Mouse (Mus musculus) kidney, embryonic 14.5 days (tissue): ENCODE results near the gene Hes7. TPM values are rescaled to one million over a fixed set of nuclear protein-coding genes. Genes with fewer than 3 reads are reported as not detected.

Source experiments
- ATAC-seq: fragments of 200-750 bp; cut with Nextera tagmentation; 2 replicates; pipeline ENCODE4 v1.8.0; 2017; ENCODE audit warnings: moderate number of reproducible peaks, mild to moderate bottlenecking, moderate TSS enrichment, moderate library complexity; ENCODE audit not compliant: low FRiP score, low TSS enrichment
- H3K27ac ChIP-seq: fragments of 300-500 bp; sonication (generic); 2 replicates; pipeline ENCODE4 v1.5.1; 2014; ENCODE audit warnings: low read depth, mild to moderate bottlenecking, low read length, moderate library complexity, mixed read lengths
- H3K27me3 ChIP-seq: fragments of 300-500 bp; sonication (generic); 2 replicates; pipeline ENCODE4 v1.6.1; 2014; ENCODE audit warnings: mild to moderate bottlenecking, low read length; ENCODE audit not compliant: control insufficient read depth, insufficient read depth
- H3K36me3 ChIP-seq: fragments of 300-500 bp; sonication (generic); 2 replicates; pipeline ENCODE4 v1.6.1; 2014; ENCODE audit warnings: low read length, mixed read lengths; ENCODE audit not compliant: control insufficient read depth, insufficient read depth
- H3K4me1 ChIP-seq: fragments of 300-500 bp; sonication (generic); 2 replicates; pipeline ENCODE4 v1.6.1; 2014; ENCODE audit warnings: low read length, mixed read lengths; ENCODE audit not compliant: control insufficient read depth, insufficient read depth
- H3K4me2 ChIP-seq: fragments of 300-500 bp; sonication (generic); replicated peaks from 2 replicates; pipeline ENCODE4 v1.6.1; 2014; ENCODE audit warnings: low read depth, mild to moderate bottlenecking, low read length
- H3K4me3 ChIP-seq: fragments of 300-500 bp; sonication (generic); 2 replicates; pipeline ENCODE4 v1.5.1; 2014; ENCODE audit warnings: mild to moderate bottlenecking, low read length
- H3K9ac ChIP-seq: fragments of 300-500 bp; sonication (generic); 2 replicates; pipeline ENCODE4 v1.6.1; 2014; ENCODE audit warnings: low read depth, mild to moderate bottlenecking, low read length, moderate library complexity
- H3K9me3 ChIP-seq: fragments of 300-500 bp; sonication (generic); 2 replicates; pipeline ENCODE4 v1.6.1; 2016; ENCODE audit warnings: low read length; ENCODE audit not compliant: control insufficient read depth
- WGBS: fragments of 180-500 bp; shearing (Covaris S2); extraction: QIAGEN DNeasy Blood & Tissue Kit; methylation state at CpG from one replicate; pipeline ENCODE4 v1.1.7; 2014; 5-methylcytosine and 5-hydroxymethylcytosine counted together
- polyA plus RNA-seq: library from polyadenylated mRNA; unstranded; fragments of >200 nt; fragmentation: Nextera tagmentation; extraction: Ambion mirVana; gene quantifications from 2 replicates; pipeline ENCODE4 v1.2.1, GENCODE M21; 2014

The Hes7 gene
- polyA plus RNA-seq, 1 experiment from 2014 or later: 0.23 TPM

DNA sequence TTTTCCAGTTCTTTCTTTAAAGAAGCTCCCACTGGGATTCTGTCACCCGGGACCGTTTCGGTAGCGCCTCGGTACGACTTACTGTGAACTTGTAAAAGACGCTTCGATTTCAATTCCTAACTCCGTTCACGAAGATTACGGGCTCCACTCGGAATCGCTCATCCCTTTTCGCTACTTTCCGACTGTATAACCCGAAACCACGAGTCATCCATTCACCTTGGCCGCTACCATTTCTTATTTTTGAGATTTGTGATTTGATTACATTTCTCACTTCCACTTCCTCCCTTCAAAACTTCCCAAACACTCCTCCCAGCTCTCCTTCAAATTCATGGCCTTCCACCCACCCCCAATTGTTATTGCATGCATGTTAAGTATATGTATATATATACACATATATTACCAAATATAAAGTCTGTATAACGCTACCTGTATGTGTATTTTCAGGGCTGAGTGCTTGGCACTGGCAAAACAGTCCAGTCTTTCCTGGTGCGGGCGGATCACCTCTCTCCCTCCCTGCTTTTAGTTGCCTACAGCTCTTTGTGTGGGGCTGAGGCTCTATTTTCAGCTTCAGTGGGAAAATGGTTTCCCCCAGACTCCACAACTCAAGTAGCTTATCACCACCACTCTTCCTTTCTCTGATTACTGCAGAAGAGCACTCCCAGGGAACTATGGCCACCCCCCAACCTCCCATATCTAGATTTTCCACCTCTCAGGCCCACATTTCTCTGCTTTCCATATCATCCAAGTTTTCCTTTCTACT, 9.0 kb upstream of the Hes7 start:
- WGBS: 7% methylated on average over 21 of the region's 21 CpGs
- peak overlapping the region; percentile 51 for H3K4me2 ChIP-seq
- H3K4me3 ChIP-seq: peak overlapping the region; percentile 58
- no peaks in the 10 kb centered on the region for H3K4me1 ChIP-seq
- peaks cover 27% of the 10 kb centered on the region; the same call in 1 of the 2 replicates for H3K36me3 ChIP-seq
- H3K9ac ChIP-seq: peak overlapping the region; percentile 38; the same call in 1 of the 2 replicates
- no peak for ATAC-seq
- no peaks in the 10 kb centered on the region for H3K9me3 ChIP-seq
- H3K27ac ChIP-seq: no peak overlapping the region
- H3K27me3 ChIP-seq: peaks cover 4% of the 10 kb centered on the region; the same call in 1 of the 2 replicates

DNA sequence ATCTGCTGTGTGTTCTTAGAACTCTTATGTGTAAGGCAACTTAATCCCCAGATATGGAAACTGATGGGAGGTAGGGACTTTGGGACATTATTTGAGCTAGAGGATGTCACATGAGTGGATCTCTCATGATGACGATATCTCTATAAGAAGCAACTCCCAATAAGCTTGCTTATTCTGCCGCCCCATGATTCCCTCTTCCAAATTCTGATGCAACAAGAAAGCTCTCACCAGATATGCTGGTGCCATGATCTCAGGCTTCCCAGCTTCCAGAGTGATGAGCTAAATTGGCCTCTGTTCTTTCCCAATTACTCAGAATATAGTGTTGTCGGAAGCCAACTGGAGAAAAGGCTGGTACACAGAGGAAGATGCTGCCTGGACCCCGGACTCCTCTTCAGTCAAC, 8.3 kb upstream of the Hes7 start:
- no peaks in the 10 kb centered on the region for H3K4me1 ChIP-seq
- H3K9ac ChIP-seq: 0 out of 2 replicates have a peak overlapping the region, but pooled peaks have one; percentile 38
- peak overlapping the region; percentile 16 for H3K4me2 ChIP-seq
- 56% methylated on average over 4 of the region's 4 CpGs for WGBS
- H3K36me3 ChIP-seq: peaks cover 24% of the 10 kb centered on the region; the same call in 1 of the 2 replicates
- H3K27ac ChIP-seq: no peak overlapping the region
- 0 out of 2 replicates have a peak overlapping the region, but pooled peaks have one; percentile 58 for H3K4me3 ChIP-seq
- no peaks in the 10 kb centered on the region for H3K9me3 ChIP-seq
- H3K27me3 ChIP-seq: peaks cover 4% of the 10 kb centered on the region; the same call in 1 of the 2 replicates
- ATAC-seq: no peak

DNA sequence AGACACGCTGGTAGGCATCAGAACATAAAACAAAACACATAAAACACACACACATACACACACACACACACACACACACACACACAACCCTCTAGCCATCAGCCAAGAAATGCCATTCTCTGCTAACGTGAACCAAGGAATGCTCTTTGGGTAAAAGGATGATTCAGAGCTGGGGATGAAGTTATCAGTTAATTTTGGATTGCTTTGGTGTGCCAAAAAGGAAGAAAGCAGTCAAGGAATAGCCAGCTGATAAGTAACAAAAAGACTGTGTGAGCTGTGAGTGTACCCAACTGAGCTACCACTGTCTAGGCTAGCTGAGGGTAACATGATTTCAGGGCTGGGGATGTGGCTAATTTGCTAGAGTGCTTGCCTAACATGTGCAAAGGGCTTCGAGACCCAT, 6.2 kb upstream of the Hes7 start:
- Histone ChIP-seq H3K4me3 (no peak overlapping the region), H3K4me2 (no peak overlapping the region), H3K36me3 (peaks cover 4% of the 10 kb centered on the region; the same call in 1 of the 2 replicates)

DNA sequence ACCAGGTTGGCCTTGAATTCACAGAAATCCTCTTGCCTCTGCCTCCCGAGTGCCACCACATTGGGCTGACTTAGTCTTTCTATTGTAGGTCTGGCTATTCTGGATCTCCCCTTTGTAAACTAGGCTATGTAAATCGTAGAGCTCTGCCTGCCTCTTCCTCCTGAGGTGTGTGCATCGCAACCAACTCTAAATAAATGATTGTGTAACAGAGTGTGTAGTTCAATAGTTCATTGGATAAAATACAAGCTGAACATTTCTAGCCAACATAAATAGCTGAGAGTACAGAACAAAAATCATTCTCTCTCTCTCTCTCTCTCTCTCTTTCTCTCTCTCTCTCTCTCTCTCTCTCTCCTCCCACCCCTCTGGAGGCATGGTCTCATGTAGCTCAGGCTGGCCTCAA, 5.6 kb upstream of the Hes7 start:
- no peaks in the 10 kb centered on the region for H3K36me3 ChIP-seq
- peaks cover 4% of the 10 kb centered on the region; the same call in 1 of the 2 replicates for H3K27me3 ChIP-seq
- no peak overlapping the region for H3K27ac ChIP-seq
- 93% methylated on average over 3 of the region's 3 CpGs for WGBS
- H3K9ac ChIP-seq: no peak overlapping the region
- H3K4me3 ChIP-seq: no peak overlapping the region
- no peak overlapping the region for H3K4me2 ChIP-seq
- H3K4me1 ChIP-seq: peaks cover 6% of the 10 kb centered on the region; the same call in 1 of the 2 replicates
- ATAC-seq: no peak
- no peaks in the 10 kb centered on the region for H3K9me3 ChIP-seq

More for the DNA sequence above, 6.2 kb upstream of the Hes7 start:
- no peaks in the 10 kb centered on the region for H3K9me3 ChIP-seq
- no peak overlapping the region for H3K27ac ChIP-seq
- H3K4me1 ChIP-seq: no peaks in the 10 kb centered on the region; the same call in 1 of the 2 replicates
- no peak overlapping the region for H3K9ac ChIP-seq
- WGBS: 66% methylated on average over 3 of the region's 3 CpGs
- peaks cover 4% of the 10 kb centered on the region; the same call in 1 of the 2 replicates for H3K27me3 ChIP-seq
- ATAC-seq: no peak

DNA sequence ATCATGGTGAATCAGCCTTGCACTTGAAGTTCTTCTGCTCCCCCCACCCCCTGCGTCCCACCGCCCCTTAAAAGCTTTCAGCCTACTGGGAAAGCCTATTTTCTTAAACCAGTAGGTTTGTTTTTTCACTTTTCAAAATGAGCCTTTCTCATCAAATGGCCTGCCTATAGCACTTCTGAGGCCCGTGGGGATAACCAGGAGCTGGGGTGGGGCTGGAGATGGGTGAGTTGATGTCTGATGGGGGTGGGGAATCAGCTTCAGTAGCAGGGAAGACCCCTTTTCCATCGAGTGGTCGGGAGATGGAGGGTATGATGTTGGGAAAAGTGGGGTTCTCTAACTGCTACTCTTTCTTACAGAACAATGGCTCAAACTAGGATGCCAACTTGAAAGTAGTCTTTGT, 3.4 kb upstream of the Hes7 start:
- H3K9ac ChIP-seq: no peak overlapping the region
- H3K27me3 ChIP-seq: peaks cover 4% of the 10 kb centered on the region; the same call in 1 of the 2 replicates
- no peak for ATAC-seq
- WGBS: 38% methylated on average over 5 of the region's 5 CpGs
- H3K9me3 ChIP-seq: no peaks in the 10 kb centered on the region
- no peaks in the 10 kb centered on the region for H3K36me3 ChIP-seq
- no peak overlapping the region; the same call in 1 of the 2 replicates for H3K4me3 ChIP-seq
- H3K4me2 ChIP-seq: peak overlapping the region; percentile 95
- no peak overlapping the region for H3K27ac ChIP-seq
- H3K4me1 ChIP-seq: peaks cover 20% of the 10 kb centered on the region; the same call in 1 of the 2 replicates

DNA sequence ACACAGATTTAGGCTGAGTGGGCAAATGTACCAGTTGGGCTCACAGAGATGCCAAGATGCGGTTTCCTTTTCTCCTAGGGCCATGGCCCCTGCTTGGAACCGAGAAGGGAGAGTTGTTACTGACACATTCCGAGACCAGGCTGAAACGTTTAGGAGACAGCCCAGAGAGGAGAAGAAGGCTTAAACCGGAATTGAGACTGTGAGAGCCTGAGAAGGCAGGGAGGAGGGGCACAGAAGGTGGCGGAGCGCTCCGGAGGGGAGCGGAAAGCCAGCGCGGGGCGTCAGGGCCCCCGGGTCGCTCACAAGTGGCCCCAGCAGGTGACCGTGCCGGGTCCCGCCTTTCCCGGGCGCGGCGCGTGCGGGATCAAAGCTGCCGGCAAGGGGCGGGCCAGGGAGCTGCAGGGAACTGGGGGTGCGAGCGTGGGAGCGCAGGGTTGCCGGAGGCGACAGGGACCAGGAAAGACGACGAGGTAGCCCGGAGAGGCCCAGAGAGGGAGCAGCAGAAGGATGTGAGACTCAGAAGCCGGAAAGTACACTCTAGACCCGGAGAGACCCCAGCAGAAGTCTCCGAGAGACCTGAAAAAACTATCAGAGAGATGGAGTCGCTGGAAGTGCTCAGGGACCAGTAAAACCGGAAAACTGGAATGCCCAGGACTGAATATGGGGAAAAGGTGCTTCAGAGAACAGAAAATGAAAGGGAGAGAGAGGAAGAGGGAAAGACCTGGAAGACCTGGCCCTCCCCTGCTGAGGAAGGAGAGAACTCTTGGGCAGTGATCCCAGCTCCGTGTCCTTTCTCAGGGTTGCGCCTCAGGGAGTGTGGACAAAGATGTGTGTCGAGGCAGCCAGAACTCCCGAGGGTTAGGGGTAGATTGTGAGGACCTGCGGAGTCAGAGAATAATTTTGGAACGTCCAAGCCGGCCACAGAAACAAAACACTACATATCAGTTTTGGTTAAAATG, 2.2 kb upstream of the Hes7 start:
- H3K4me3 ChIP-seq: peak overlapping the region; percentile 80
- no peaks in the 10 kb centered on the region for H3K27me3 ChIP-seq
- H3K9me3 ChIP-seq: no peaks in the 10 kb centered on the region
- H3K4me2 ChIP-seq: peak overlapping the region; percentile 95
- peak overlapping the region; percentile 14 for H3K27ac ChIP-seq
- WGBS: under 1% methylated on average over 45 of the region's 45 CpGs
- peaks cover 20% of the 10 kb centered on the region; the same call in 1 of the 2 replicates for H3K4me1 ChIP-seq
- peak overlapping the region; percentile 68 for H3K9ac ChIP-seq
- no peak for ATAC-seq
- H3K36me3 ChIP-seq: no peaks in the 10 kb centered on the region

DNA sequence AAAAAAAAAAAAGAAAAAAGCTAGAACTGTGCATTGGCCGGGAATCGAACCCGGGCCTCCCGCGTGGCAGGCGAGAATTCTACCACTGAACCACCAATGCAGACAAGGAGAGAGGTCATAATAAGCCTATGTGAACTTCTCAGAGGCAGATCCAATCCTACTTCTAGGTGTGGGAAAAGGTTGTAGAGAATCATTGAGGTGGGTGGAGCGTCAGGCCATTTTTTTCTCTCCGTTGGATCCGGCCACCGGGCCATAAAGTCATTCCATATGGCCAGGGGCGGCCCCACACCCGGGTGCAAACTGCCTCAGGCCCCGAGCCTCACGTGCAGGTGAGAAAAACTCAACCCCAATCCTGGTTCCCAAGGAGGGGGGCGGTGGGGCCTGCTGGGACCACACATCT, 1.4 kb upstream of the Hes7 start:
- Histone ChIP-seq H3K4me3 (peak overlapping the region; percentile 80), H3K36me3 (no peaks in the 10 kb centered on the region), H3K4me1 (peaks cover 20% of the 10 kb centered on the region; the same call in 1 of the 2 replicates), H3K4me2 (peak overlapping the region; percentile 95), H3K9me3 (no peaks in the 10 kb centered on the region), H3K9ac (0 out of 2 replicates have a peak overlapping the region, but pooled peaks have one; percentile 68), H3K27me3 (no peaks in the 10 kb centered on the region), H3K27ac (no peak overlapping the region)
- WGBS: under 1% methylated on average over 15 of the region's 15 CpGs
- no peak for ATAC-seq

DNA sequence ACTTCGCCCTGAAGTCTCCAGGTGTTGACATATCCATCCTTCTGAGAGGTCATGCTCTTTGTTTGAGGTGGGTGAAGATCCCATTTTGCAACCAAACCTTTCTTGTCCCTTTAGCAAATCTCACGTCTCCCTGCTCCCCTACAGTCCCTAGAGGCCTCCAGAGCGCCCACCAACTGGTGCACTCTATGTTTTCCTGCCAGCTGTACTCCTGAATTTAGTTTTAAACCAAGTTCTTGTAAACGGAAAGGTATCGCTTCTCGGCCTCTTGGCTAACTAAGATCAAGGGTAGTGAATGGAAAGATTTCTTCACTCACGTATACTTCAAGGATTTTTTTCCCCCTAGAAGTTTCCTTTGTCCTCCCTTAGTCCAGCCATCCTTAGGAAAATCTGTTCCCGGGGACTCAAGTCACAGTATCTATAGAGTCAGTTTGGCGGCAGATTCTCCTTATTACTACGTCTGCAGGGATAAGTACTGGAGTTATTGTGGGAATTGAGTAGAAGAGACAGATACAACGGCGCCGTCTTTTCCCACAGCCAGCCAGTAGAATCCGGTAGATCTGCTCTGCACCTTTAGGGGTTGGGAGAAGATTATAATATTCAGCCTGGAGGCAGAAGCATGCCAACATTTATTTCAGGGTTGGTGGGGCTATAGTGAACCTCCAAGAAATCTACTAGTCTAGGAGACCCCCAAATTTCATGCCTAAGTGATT, 603 bp upstream of the Hes7 start:
- Histone ChIP-seq H3K9ac (no peak overlapping the region), H3K4me2 (peak overlapping the region; percentile 95), H3K36me3 (no peaks in the 10 kb centered on the region), H3K27me3 (no peaks in the 10 kb centered on the region), H3K9me3 (no peaks in the 10 kb centered on the region), H3K4me3 (peak overlapping the region; percentile 80; the same call in 1 of the 2 replicates), H3K4me1 (peaks cover 20% of the 10 kb centered on the region; the same call in 1 of the 2 replicates), H3K27ac (no peak overlapping the region)
- no peak for ATAC-seq
- WGBS: 21% methylated on average over 14 of the region's 14 CpGs
